Mouse (Mus musculus) layer of hippocampus, adult 9-11 months (tissue): ENCODE results near the gene Vmn2r69.

Experiments
- DNase-seq: peaks from one replicate; pipeline ENCODE4 v3.0.0; 2022

The Vmn2r69 gene

GRCm38 (mm10) chr7:85415820-85416219, at the start of gene Vmn2r69:
Gene Vmn2r69, minus strand, starts transcription at chr7:85415920.
- no peak for DNase-seq
